Mouse (Mus musculus): Measurements from ENCODE around the gene Trappc5.

DNA sequence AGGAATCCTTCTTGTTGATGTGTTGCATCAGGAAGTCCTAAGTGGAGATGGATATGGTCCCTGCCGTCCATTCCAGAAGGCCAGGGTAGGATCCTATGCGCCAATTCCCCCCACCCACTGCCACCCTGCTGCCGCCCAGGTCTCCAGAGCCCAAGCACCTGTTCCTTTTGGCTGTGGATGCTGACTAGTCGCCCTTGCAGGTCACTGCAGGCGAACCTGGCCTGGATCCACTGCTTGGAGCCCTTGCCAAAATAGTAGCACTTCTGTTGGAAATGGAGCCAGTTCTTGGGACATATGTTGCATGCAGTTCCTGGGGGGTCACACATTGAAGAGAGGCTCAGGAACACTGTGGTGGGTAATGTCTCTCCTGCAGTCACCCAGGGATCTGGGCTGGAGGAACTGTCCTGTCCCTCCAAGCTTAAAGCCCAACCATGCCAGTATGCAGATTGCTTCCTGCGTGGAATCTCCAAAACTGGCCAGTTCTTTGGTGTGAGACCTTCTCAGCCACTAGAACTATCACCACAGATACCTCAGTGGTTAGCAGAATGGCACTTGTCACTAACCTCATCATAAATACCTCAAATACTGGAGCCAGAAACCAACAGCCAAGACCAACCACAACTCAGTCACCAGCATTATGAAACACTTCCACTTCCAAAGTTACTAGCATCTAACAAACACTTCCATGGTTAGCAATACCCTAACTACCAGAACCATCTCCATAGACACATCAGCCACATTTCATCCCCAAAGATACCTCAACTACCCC is 7.5 kb downstream of the Trappc5 start:
- no peak for TF ChIP-seq CTCF (IDR thresholded peaks at IDR 0.05; ENCODE audit: low read depth)
- no peak for TF ChIP-seq EP300 (IDR thresholded peaks at IDR 0.05; ENCODE audit: low read depth)

Data from liver, embryonic 14.5 days (tissue).